Mouse (Mus musculus) v-Abl transformed pro-B cells (cell line): ENCODE measurements around the gene Efcab7.

Experiments
- in situ Hi-C, 2 experiments: fragments of 400-800 bp; cut with MboI; formaldehyde crosslinking; loops; one replicate each; pipeline ENCODE4 v1.15.1; 2025; ENCODE audit not compliant: unreplicated experiment in 2 of 2

Gene Efcab7

DNA sequence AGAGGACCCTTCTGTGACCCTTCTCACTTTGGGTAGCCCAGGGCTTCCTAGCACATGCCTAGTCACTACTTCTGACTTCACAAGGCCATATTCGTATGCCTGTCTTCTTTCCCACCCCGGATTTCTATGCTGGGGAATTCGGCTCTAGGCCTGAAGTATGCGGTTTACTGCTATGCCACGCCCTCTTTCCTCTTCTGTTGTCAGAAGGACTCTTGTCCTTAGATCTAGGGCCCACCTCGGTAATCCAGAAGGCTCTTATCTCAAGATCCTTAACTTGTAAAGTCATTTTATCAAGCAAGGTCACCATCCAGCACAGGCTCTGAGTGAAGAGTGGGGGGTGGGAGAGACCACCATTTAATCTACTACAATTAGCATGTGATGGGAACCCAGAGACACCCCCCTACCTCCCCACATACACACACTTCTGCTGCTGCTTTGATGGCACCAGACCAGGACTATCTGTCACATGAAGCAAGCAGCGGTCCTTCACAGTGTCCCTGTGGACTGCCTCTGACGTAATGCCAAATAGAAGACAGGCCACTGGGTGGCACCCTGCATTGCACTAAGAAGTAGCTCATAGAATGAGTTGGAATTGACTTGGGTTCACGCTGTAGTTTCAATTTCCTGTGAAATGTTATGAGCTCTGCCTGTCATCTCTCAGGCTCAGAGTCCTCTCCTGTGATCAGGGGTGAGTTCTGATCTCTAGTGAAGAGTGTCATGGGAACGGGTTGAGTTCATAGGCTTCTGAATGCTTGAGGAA, 112.8 kb downstream of the Efcab7 start:
- in situ Hi-C loops, result loop anchor here in 1 of 2 experiments (10.0 kb wide), 1 partner anchor 1223 kb away; no protein-coding TSS in a partner anchor

DNA sequence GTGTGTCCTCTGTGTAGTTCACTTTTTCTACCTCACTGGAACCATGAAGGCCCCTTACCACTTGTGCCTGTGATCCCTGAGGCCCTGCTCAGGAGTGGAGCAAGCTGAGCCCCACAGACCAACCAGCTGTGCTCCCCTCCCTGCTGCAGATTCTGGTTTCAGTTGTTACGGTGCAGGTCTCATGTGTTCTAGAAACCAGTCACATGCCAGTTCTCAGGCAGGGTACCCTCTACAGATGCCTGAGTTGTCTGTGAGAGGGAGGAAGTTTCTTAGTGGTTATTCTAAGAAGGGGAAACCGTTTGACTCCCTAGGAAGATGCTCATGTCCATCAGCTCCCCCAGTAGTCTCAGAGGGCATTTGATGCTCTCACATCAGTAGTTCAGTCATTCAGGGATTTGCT, 115.6 kb downstream of the Efcab7 start:
- in situ Hi-C loops, result loop anchor here (5.0 to 10.0 kb wide), 3 partner anchors 463 to 1220 kb away; no protein-coding TSS in a partner anchor

DNA sequence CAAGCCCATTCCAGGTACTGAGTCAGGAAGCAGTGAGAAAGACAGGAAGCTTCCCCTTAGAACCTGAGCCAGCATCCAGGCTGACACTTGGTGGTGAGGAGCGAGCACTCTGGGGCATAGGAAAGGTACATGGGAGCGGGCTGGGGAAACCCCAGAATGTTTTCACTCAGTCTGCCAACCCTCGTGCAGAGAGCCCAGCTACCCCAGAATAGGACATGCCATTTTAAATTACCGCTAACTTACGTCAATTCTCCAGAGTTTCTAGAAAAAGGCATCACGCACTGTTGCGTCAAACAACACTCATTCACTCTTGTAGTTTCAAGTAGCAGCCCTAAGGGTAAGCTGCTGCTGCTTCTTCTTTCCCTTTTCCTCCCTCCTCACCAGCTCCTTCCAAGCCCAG, 116.0 kb downstream of the Efcab7 start:
- in situ Hi-C loops, result loop anchor here (5.0 to 10.0 kb wide), 3 partner anchors 462 to 1220 kb away; no protein-coding TSS in a partner anchor

DNA sequence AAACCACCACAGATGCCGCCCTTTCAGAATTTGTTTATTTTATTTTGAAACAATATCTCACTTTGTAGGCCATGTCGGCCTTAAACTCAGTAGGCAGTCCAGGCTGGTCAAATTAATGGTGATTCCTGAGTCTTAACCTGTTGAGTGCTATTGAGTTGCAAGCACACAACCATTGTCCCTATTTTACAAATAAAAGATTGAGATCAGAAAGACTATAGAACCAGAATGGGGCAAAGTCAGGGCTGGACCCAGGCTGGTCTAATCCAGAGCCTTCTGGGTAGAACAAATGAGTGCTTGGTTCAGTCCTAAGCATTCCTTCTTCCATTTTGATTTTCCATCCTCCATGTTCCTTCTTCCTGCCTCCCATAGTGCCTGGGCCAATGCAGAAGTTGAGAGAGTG, 117.5 kb downstream of the Efcab7 start:
- in situ Hi-C loops, result loop anchor here (5.0 to 10.0 kb wide), 3 partner anchors 461 to 1218 kb away; no protein-coding TSS in a partner anchor

DNA sequence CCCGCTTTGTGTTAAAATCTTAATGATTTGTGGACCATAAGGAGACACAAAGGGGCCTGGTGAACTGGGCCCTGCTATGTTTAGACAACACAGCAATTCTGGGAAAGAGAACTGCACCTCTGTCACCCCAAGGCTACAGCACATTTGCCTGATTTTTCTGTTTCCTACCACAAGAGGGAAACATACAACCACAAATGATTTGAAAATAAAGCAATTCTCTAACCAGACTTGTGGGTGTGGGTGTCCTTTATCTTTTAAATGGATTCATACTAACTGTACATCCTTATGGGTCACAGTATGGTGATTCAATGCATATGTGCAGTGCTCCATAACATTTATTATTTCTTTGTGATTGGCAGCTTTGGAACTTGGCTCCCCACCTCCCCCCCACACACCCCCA, 118.2 kb downstream of the Efcab7 start:
- in situ Hi-C loops, result loop anchor here (5.0 to 10.0 kb wide), 3 partner anchors 460 to 1218 kb away; no protein-coding TSS in a partner anchor

DNA sequence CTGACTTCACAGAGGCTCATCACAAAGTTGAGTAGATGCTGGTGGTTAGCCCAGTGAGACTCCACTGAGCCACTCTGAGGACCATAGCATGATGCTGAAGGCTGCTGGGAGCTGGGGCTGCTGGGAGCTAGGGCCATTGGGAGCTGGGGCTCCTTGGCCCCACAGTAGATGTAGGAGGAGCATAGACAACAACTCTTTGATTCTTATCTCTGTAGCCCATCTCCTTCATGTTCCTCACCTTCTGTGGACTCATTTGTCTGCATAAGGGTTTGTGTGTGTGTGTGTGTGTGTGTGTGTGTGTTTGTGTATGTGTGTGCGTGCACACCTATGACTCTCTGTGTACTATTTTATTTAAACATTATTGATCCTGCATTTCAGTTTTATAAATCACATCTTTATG, 118.9 kb downstream of the Efcab7 start:
- in situ Hi-C loops, result loop anchor here (5.0 to 10.0 kb wide), 3 partner anchors 459 to 1217 kb away; no protein-coding TSS in a partner anchor

DNA sequence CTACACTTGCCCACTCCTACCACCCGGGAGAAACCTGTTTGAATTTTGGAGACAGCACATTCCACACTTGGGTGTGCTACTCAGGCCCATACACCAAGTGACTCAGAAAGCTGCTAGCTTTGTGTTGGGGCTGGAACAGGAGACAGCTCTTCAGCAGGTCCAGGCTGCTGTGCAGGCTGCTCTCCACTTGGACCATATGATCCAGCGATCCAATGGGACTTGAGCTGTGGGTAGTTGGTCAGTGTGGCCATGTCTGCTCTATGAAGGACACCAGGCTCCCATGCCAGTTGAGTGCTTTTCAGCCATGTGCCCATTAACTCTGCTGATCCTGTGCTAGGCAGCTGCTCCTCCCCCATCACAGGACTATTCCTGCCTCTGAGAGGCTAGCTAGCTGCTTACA, 124.9 kb downstream of the Efcab7 start:
- in situ Hi-C loops, result no loop called here

DNA sequence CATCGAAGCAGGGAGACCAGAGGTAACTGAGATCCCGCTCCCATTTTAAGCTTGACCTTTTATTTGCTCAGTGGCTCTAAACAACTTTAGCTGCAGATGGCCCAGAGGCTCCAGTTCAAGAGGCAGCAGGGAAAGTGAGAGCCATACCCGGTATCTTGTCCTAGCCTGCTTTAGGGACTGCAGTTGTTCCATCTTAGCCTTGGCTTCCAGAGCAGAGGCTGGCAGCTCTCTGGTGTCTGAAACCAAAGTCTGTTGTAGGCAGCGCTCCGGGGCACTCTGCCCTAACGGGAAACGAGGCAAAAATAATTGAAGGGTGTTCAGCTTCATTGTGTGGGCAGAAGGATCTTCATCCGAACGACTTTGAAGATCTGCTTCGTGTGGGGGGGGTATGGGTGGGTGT, 126.4 kb downstream of the Efcab7 start:
- in situ Hi-C loops, result no loop called here

DNA sequence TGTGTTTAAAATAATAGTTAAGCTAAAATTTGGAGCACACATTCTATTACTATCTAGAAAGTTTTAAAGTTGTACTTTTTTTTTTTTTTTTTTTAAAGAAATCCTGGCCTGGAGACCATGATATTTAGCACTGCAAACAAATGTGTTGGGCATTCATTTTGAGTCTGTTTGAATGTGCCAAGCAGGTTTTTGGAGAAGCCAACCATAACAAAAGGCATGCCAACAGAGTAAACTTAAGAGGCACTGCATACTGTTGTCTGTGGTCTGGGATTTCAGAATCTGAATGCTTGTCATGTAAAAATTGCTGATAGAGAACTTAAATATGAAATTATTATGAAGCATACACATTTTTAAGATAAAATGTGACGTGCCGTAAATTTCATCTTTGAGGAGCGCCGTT, 128.2 kb downstream of the Efcab7 start:
- in situ Hi-C loops, result no loop called here

DNA sequence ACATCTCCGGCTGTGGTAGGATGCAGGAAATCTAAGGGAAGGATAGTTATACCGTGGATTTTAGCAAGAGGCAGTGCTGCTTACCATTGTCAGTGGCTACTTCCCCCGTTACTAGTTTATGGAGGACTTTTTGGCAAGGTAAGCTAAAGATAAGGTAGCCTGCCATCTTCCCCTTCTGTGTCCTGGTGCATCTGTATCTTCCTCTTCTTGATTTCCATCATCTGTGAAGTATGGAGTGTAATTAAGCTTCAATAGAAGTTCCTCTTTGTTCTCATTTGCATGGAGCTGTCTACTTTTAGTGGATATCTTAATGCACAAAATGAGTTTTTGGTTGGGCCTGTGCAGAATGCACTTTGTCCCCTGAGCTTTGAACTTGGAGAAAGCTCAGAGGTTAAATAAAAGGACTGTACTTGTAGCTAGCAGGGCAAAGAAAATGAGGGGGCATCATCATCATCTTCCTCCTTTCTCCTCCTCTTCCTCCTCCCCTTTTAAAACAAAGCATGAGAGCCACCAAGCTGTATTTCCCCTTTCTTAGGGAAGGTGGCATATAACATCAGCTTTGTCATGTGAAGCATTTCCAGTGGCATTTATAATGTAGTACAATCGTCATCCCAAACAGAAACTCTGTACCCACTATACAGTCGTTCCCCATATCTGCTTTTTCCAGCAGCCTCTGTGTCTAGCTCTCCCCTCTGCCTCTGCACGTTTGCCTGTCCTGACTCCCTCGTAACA, 129.3 kb downstream of the Efcab7 start:
- in situ Hi-C loops, result no loop called here

DNA sequence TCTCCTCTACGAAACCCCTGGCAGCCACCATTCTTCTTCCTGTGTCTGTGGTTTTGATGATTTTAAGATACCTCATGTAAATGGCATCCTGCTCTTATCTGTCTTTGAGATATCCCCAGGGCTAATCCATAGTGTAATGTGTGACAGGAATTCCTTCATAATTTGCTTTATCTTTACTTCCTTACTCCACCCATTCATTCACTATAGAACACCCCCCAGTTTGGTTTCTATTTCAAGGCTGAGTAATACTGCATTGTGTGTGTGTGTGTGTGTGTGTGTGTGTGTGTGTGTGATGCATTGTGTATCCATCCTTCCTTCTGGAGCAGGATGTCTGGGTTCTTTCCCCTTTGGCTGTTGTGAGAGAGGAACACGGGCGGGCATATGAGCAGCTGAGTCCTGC, 130.3 kb downstream of the Efcab7 start:
- in situ Hi-C loops, result no loop called here
